Mouse (Mus musculus) liver, embryonic 13.5 days (tissue): ENCODE data around the gene Dppa1. TPM values are rescaled to one million over a fixed set of nuclear protein-coding genes. Genes with fewer than 3 reads are reported as not detected.

Source experiments
- polyA plus RNA-seq: library from polyadenylated mRNA; unstranded; fragments of >200 nt; fragmentation: Nextera tagmentation; extraction: Ambion mirVana; gene quantifications from 2 replicates; pipeline ENCODE4 v1.2.1, GENCODE M21; 2015

The Dppa1 gene
- polyA plus RNA-seq, 1 experiment from 2014 or later, result not detected

Other genes starting within 250 kb of the Dppa1 start
- 0.12 and 0.16 TPM in 2 replicates for gene Itk, start 239.7 kb downstream of the Dppa1 start, polyA plus RNA-seq
- gene Fam71b, start 232.7 kb downstream of the Dppa1 start, polyA plus RNA-seq, result not detected in 2 replicates
- 62.4 and 67.7 TPM in 2 replicates for gene Med7, start 192.3 kb downstream of the Dppa1 start, polyA plus RNA-seq
- gene Havcr2, start 174.3 kb downstream of the Dppa1 start, polyA plus RNA-seq, result 0.09 and 0.19 TPM in 2 replicates
- gene Gm12169, start 105.0 kb downstream of the Dppa1 start, polyA plus RNA-seq, result not detected in 2 replicates
- gene BC053393, start 57.7 kb downstream of the Dppa1 start, polyA plus RNA-seq, result not detected in 2 replicates
- 19.6 and 21.3 TPM in 2 replicates for gene Timd2, start 77.8 kb upstream of the Dppa1 start, polyA plus RNA-seq
- not detected in 2 replicates for gene Havcr1, start 105.8 kb upstream of the Dppa1 start, polyA plus RNA-seq
- gene Timd4, start 181.5 kb upstream of the Dppa1 start, polyA plus RNA-seq, result 5.4 and 6.2 TPM in 2 replicates